Mouse (Mus musculus) forebrain, embryonic 13.5 days (tissue): ENCODE data around the gene Upk3b. TPM values are rescaled to one million over a fixed set of nuclear protein-coding genes. Genes with fewer than 3 reads are reported as not detected.

Experiments
- ATAC-seq: fragments of 200-750 bp; cut with Nextera tagmentation; 2 replicates; pipeline ENCODE4 v1.8.0; 2017
- H3K27ac ChIP-seq: fragments of 300-500 bp; sonication (generic); 2 replicates; pipeline ENCODE4 v1.5.1; 2015; ENCODE audit warnings: inconsistent platforms, mild to moderate bottlenecking, moderate library complexity
- H3K27me3 ChIP-seq: fragments of 300-500 bp; sonication (generic); 2 replicates; pipeline ENCODE4 v1.6.1; 2015; ENCODE audit warnings: mild to moderate bottlenecking, inconsistent platforms
- H3K36me3 ChIP-seq: fragments of 300-500 bp; sonication (generic); 2 replicates; pipeline ENCODE4 v1.6.1; 2015; ENCODE audit warnings: mild to moderate bottlenecking, inconsistent platforms; ENCODE audit not compliant: poor library complexity, severe bottlenecking
- H3K4me1 ChIP-seq: fragments of 300-500 bp; sonication (generic); 2 replicates; pipeline ENCODE4 v1.6.1; 2015; ENCODE audit warnings: inconsistent platforms
- H3K4me2 ChIP-seq: fragments of 300-500 bp; sonication (generic); 2 replicates; pipeline ENCODE4 v1.6.1; 2015; ENCODE audit warnings: inconsistent platforms, mild to moderate bottlenecking, moderate library complexity
- H3K4me3 ChIP-seq: fragments of 300-500 bp; sonication (generic); 2 replicates; pipeline ENCODE4 v1.5.1; 2015; ENCODE audit warnings: mild to moderate bottlenecking, inconsistent platforms
- H3K9ac ChIP-seq: fragments of 300-500 bp; sonication (generic); 2 replicates; pipeline ENCODE4 v1.6.1; 2015; ENCODE audit warnings: mild to moderate bottlenecking, inconsistent platforms
- H3K9me3 ChIP-seq: fragments of 300-500 bp; sonication (generic); replicated peaks from 2 replicates; pipeline ENCODE4 v1.6.1; 2016; ENCODE audit warnings: inconsistent platforms
- WGBS: fragments of 180-500 bp; shearing (Covaris S2); methylation state at CpG from one replicate; pipeline ENCODE4 v1.1.7; 2015; 5-methylcytosine and 5-hydroxymethylcytosine counted together
- polyA plus RNA-seq: library from polyadenylated mRNA; unstranded; fragments of >200 nt; fragmentation: Nextera tagmentation; extraction: Ambion mirVana; gene quantifications from 2 replicates; pipeline ENCODE4 v1.2.1, GENCODE M21; 2015

Gene Upk3b
- polyA plus RNA-seq, 1 experiment from 2014 or later = not detected

DNA sequence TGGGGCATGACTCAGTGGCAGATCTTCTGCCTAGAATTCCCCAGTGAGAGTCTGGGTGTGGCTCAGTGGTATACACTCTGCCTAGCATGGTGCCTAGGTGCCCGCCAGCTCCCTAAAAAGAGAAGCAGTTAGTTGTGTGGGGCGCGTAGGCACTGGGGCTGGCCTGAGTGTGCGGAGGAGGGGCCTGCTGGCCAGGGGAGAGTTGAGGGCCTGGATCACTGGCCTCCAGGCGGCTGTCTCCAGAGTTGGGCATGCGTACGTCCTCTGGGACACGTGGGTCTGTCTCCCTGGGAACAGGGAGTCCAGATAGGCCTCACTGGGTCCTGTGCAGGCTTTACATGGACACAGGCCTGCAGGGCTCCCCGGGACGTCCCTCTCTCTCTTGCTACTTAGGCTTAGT lies 23.4 kb upstream of the Upk3b start:
- H3K4me3 ChIP-seq = no peak overlapping the region
- H3K27ac ChIP-seq = no peak overlapping the region
- no peak for ATAC-seq
- no peaks in the 10 kb centered on the region for H3K27me3 ChIP-seq
- H3K4me2 ChIP-seq = no peak overlapping the region
- H3K9me3 ChIP-seq = no peaks in the 10 kb centered on the region
- peaks cover 16% of the 10 kb centered on the region for H3K4me1 ChIP-seq
- no peak overlapping the region for H3K9ac ChIP-seq
- H3K36me3 ChIP-seq = peaks cover 51% of the 10 kb centered on the region
- 90% methylated on average over 10 of the region's 10 CpGs for WGBS

DNA sequence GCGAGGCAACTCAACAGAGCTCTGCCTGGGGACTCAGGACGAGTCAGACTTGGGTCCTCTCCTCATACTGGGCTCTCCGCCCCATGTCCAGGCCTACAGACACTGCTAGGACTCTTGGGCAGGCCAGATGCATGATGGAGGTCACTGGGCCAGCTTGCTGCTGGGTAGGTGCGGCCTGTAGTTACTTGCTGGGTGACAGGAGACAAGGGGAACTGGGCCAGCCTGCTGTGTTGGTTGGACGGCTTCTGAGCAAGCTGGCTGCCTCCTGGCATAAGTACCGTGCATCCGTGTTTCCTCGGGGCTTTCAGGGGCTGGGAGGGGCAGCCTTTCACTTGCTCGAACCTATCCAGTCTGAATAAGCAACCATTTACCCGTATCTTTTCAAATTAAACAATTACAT lies 22.7 kb upstream of the Upk3b start:
- 81% methylated on average over 10 of the region's 10 CpGs for WGBS
- H3K9me3 ChIP-seq = no peaks in the 10 kb centered on the region
- no peak overlapping the region for H3K4me3 ChIP-seq
- no peak overlapping the region for H3K4me2 ChIP-seq
- H3K27ac ChIP-seq = no peak overlapping the region
- no peaks in the 10 kb centered on the region for H3K27me3 ChIP-seq
- peaks cover 16% of the 10 kb centered on the region for H3K4me1 ChIP-seq
- H3K36me3 ChIP-seq = peaks cover 51% of the 10 kb centered on the region
- ATAC-seq = no peak
- peak overlapping the region; percentile 26; the same call in 1 of the 2 replicates for H3K9ac ChIP-seq

GRCm38 (mm10) chr5:136016014-136016876 lies 22.1 kb upstream of the Upk3b start:
- ATAC-seq = no peak
- no peak overlapping the region for H3K4me3 ChIP-seq
- H3K4me1 ChIP-seq = peaks cover 16% of the 10 kb centered on the region
- WGBS = 66% methylated on average over 10 of the region's 10 CpGs
- H3K36me3 ChIP-seq = peaks cover 46% of the 10 kb centered on the region
- H3K9ac ChIP-seq = 0 out of 2 replicates have a peak overlapping the region, but pooled peaks have one; percentile 35
- no peaks in the 10 kb centered on the region for H3K9me3 ChIP-seq
- H3K4me2 ChIP-seq = no peak overlapping the region
- H3K27me3 ChIP-seq = no peaks in the 10 kb centered on the region
- peak overlapping the region; percentile 36 for H3K27ac ChIP-seq

- Histone ChIP-seq H3K4me1 (peaks cover 16% of the 10 kb centered on the region), H3K27me3 (no peaks in the 10 kb centered on the region), H3K27ac (no peak overlapping the region; the same call in 1 of the 2 replicates), H3K4me2 (no peak overlapping the region), H3K36me3 (peaks cover 44% of the 10 kb centered on the region), H3K9me3 (no peaks in the 10 kb centered on the region), H3K4me3 (no peak overlapping the region), H3K9ac (no peak overlapping the region)
- ATAC-seq = 0 out of 2 replicates have a peak, but pooled peaks have one; percentile 33
- 80% methylated on average over 6 of the region's 6 CpGs for WGBS
Measured at GRCm38 (mm10) chr5:136017262-136017661, 21.0 kb upstream of the Upk3b start.

DNA sequence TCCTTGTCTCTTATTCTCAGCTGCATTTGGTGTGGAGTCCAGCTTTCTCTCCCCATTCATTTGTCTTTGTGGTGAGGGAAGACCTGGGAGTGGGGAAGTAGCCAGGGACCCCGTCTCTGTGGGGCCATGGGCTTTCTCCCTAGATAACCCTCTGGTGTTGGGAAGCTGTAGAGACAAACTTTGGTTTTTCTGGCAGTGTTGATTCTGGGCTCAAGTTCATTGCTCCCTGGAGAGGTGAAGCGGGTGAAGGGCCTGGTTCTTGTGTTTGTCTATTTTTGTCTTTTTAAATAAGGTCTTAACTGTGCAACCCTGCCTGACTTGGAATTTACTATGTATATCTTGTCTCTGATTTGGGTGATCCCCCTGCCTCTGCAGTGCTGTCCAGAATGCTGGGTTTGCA lies 19.6 kb upstream of the Upk3b start:
- Histone ChIP-seq H3K4me2 (no peak overlapping the region), H3K27me3 (no peaks in the 10 kb centered on the region), H3K36me3 (peaks cover 37% of the 10 kb centered on the region; the same call in 1 of the 2 replicates), H3K4me3 (no peak overlapping the region), H3K27ac (no peak overlapping the region), H3K9ac (no peak overlapping the region), H3K9me3 (no peaks in the 10 kb centered on the region), H3K4me1 (peaks cover 16% of the 10 kb centered on the region)
- ATAC-seq = no peak
- WGBS = 86% methylated on average over 2 of the region's 2 CpGs

GRCm38 (mm10) chr5:136019907-136020306 lies 18.4 kb upstream of the Upk3b start:
- 32% methylated on average over 1 of the region's 1 CpGs for WGBS
- Histone ChIP-seq H3K4me2 (no peak overlapping the region), H3K36me3 (peaks cover 34% of the 10 kb centered on the region), H3K9me3 (no peaks in the 10 kb centered on the region), H3K27me3 (no peaks in the 10 kb centered on the region), H3K9ac (no peak overlapping the region), H3K27ac (no peak overlapping the region; the same call in 1 of the 2 replicates), H3K4me1 (peaks cover 16% of the 10 kb centered on the region), H3K4me3 (no peak overlapping the region)
- ATAC-seq = no peak

- H3K4me3 ChIP-seq = no peak overlapping the region
- H3K27ac ChIP-seq = no peak overlapping the region
- no peaks in the 10 kb centered on the region for H3K27me3 ChIP-seq
- 93% methylated on average over 3 of the region's 3 CpGs for WGBS
- no peaks in the 10 kb centered on the region for H3K9me3 ChIP-seq
- H3K9ac ChIP-seq = no peak overlapping the region
- H3K4me2 ChIP-seq = no peak overlapping the region
- no peaks in the 10 kb centered on the region for H3K4me1 ChIP-seq
- no peak for ATAC-seq
- peaks cover 72% of the 10 kb centered on the region for H3K36me3 ChIP-seq
Measured at GRCm38 (mm10) chr5:136025712-136026111, 12.6 kb upstream of the Upk3b start.

- no peak overlapping the region for H3K9ac ChIP-seq
- no peaks in the 10 kb centered on the region for H3K9me3 ChIP-seq
- 81% methylated on average over 9 of the region's 9 CpGs for WGBS
- no peaks in the 10 kb centered on the region for H3K27me3 ChIP-seq
- H3K4me2 ChIP-seq = no peak overlapping the region
- H3K4me1 ChIP-seq = no peaks in the 10 kb centered on the region
- no peak for ATAC-seq
- H3K36me3 ChIP-seq = peaks cover 78% of the 10 kb centered on the region
- H3K27ac ChIP-seq = no peak overlapping the region
- H3K4me3 ChIP-seq = no peak overlapping the region
Measured at GRCm38 (mm10) chr5:136026859-136027258, 11.4 kb upstream of the Upk3b start.

GRCm38 (mm10) chr5:136027612-136028311 lies 10.5 kb upstream of the Upk3b start:
- no peak for ATAC-seq
- Histone ChIP-seq H3K27me3 (no peaks in the 10 kb centered on the region), H3K4me3 (no peak overlapping the region), H3K9me3 (no peaks in the 10 kb centered on the region), H3K27ac (no peak overlapping the region), H3K9ac (no peak overlapping the region), H3K36me3 (peaks cover 83% of the 10 kb centered on the region), H3K4me1 (no peaks in the 10 kb centered on the region), H3K4me2 (no peak overlapping the region)
- 81% methylated on average over 11 of the region's 11 CpGs for WGBS

- H3K9ac ChIP-seq = no peak overlapping the region
- no peak overlapping the region for H3K4me3 ChIP-seq
- H3K4me1 ChIP-seq = no peaks in the 10 kb centered on the region
- ATAC-seq = no peak
- H3K9me3 ChIP-seq = no peaks in the 10 kb centered on the region
- H3K36me3 ChIP-seq = peaks cover 34% of the 10 kb centered on the region
- no peak overlapping the region for H3K4me2 ChIP-seq
- H3K27ac ChIP-seq = no peak overlapping the region
- no peaks in the 10 kb centered on the region for H3K27me3 ChIP-seq
- WGBS = 84% methylated on average over 4 of the region's 4 CpGs
Measured at GRCm38 (mm10) chr5:136034868-136035267, 3.4 kb upstream of the Upk3b start.

GRCm38 (mm10) chr5:136035285-136035684 lies 3.0 kb upstream of the Upk3b start:
- no peak for ATAC-seq
- no peak overlapping the region for H3K4me3 ChIP-seq
- peaks cover 30% of the 10 kb centered on the region for H3K36me3 ChIP-seq
- no peak overlapping the region for H3K27ac ChIP-seq
- no peak overlapping the region for H3K9ac ChIP-seq
- H3K4me1 ChIP-seq = no peaks in the 10 kb centered on the region
- no peak overlapping the region for H3K4me2 ChIP-seq
- 87% methylated on average over 1 of the region's 1 CpGs for WGBS
- H3K9me3 ChIP-seq = no peaks in the 10 kb centered on the region
- H3K27me3 ChIP-seq = no peaks in the 10 kb centered on the region

DNA sequence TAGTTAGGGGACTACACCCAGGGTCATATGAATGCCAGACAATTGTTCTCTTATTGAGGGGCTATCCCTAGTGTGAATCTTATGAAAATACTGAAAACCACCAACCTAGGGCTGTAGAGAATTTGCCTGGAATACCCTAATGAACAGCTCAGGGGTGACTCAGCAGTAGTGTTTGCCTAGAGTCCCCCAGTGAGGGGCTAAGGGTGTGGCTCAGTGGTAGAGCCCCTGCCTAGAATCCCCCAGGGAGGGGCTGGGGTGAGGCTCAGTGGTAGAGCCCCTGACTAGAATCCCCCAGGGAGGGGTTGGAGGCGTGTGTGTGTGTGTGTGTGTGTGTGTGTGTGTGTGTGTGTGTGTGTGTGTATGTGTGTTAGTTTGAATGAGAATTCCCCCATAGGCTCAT lies 1.6 kb upstream of the Upk3b start:
- Histone ChIP-seq H3K27me3 (no peaks in the 10 kb centered on the region), H3K9ac (no peak overlapping the region), H3K4me1 (0 out of 2 replicates have a peak, but pooled peaks cover 3% of the 10 kb centered on the region), H3K27ac (no peak overlapping the region), H3K4me2 (no peak overlapping the region), H3K36me3 (peaks cover 16% of the 10 kb centered on the region), H3K4me3 (no peak overlapping the region), H3K9me3 (no peaks in the 10 kb centered on the region)
- no peak for ATAC-seq
- 100% methylated on average over 1 of the region's 1 CpGs for WGBS
